Mouse (Mus musculus) kidney, postnatal 25 days (tissue): ENCODE data around the gene Mrpl16.

Source experiments
- DNase-seq, 2 experiments: peaks; one replicate each; pipeline ENCODE4 v3.0.0; 2021; ENCODE audit warnings: mixed read lengths in 2 of 2

Gene Mrpl16

GRCm38 (mm10) chr19:11807251-11807650 lies 37.1 kb downstream of the Mrpl16 start:
- no peak for DNase-seq

DNA sequence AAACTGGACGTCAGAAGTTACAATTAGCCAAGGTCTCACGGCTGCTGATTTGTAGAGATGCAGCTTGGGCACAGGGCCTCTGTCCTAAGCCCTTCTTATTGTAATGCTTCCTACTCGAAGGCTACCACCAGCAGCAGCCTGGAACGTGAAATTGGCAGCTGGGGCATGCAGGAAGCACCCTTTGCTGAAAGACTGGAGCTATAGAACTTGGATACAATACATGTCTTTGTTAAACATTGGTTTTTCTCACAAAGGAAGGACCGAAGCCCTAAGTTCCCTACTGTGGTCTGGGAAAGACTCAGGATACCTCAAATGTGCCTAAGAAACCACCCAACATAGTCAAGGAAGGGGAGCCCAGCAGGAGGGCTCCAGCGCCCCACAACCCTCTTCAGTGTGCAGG lies 37.6 kb downstream of the Mrpl16 start:
- no peak for DNase-seq

DNA sequence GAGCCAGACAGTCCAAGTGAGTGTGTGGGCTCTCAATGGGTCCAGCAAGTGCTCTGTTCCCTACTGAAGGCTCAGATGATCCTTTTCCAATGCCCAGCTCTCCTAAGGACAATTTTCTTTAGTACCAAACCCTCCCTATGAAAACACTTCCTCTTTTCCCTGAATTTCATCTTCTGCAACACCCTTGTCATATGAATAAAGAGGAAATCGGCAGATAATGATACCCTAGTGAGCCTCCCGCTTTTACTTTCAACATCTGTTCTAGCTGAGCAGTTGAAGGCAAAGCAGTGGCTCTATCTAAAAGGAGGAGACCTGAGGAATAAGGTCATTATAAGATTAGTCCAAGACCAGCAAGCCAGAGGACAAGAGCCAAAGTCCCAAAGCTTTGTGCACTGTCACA lies 38.3 kb downstream of the Mrpl16 start:
- no peak for DNase-seq

GRCm38 (mm10) chr19:11810003-11810758 lies 40.0 kb downstream of the Mrpl16 start:
- no peak for DNase-seq

GRCm38 (mm10) chr19:11810856-11811255 lies 40.7 kb downstream of the Mrpl16 start:
- DNase-seq: peak; percentile 41 to 61

DNA sequence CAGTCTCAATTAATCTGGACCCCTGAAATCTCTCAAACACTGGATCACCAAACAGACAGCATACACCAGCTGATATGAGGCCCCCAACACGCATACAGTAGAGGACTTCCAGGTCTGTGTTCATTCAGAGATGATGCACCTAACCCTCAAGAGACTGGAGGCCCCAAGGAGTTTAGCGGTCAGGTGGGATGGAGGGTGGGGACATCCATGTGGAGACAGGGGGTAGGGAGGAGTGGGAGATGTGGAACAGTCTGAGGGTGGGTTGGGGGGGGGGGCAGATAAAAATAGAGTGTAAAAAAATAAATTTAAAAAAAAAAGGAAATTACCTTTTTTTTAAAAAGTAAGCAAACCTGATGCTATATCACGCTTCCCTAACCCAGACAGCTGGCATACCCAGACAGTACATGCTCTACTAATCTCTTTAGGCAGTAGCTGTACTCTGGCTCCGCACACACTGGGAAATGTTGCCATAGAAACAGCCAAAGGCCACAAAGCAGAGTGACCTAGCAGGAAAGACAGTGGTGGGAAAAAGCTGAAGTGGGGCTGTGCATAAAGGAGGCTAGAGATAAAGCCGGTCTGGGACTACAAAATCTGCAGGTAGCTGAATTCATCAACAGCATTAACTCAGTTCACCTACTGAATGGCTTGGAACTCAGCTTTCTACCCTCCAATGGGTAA lies 41.6 kb downstream of the Mrpl16 start:
- peak; percentile 48 to 80 for DNase-seq

DNA sequence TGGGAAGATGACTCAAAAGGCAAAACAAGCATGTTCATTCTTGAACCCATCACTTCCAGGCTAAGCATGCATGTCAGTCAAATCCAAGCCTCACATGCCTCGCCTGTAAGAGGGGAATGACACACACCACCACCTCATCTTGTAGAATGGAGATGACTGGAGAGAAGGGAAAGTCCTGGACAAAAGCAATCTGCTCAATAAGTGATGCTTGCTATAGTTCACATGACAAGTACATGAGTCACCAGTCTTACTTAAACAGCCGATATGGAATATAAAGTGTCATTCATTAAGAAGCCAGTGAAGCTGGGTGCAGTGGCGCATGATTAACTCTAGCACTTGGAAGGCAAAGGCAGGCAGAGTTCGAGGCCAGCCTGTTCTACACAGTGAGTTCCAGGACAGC lies 42.9 kb downstream of the Mrpl16 start:
- no peak for DNase-seq

GRCm38 (mm10) chr19:11813649-11814048 lies 43.5 kb downstream of the Mrpl16 start:
- DNase-seq: peak in 1 of 2 experiments; percentile 54

- peak; percentile 74 to 87 for DNase-seq
These were observed 44.6 kb downstream of the Mrpl16 start for GRCm38 (mm10) chr19:11814742-11815333.

DNA sequence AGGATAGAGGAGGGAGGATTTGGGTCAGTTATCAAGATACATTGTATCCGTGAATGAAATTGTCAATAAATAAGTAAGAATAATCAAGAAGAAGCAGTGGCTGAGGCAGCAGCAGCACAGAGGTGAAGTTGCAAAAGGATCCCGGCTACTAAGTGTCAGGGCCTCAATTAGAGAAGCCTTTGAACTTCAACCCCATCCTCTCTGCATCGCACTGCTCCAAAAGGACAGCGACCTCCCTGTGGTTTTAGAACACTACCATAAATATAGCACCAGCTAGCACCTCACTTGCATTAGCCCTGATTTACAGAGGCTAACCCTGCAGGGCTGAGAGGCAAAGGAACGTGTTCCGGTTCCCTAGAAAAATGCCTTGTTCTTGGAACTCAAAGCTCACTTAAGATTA lies 46.5 kb downstream of the Mrpl16 start:
- peak; percentile 40 to 43 for DNase-seq

DNA sequence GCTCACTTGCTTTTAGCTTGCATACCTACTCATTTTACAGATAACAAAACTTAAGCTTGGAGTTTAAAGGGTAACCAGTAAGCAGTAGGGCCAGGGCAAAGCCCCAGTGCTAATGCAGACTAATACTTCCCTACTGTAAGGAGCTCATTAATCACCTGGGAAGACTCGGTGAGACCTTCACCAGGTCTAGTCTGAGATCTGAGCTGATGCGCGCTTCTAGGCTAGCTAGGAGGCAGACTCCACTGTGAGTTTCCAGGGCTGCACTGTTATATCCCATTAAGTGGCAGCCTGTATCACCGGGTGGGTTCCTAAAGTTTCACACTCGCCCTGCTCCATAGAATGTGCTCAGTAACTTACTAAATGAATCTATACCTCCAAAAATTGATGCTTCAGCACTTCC lies 47.4 kb downstream of the Mrpl16 start:
- DNase-seq: no peak

GRCm38 (mm10) chr19:11818199-11819142 lies 48.3 kb downstream of the Mrpl16 start:
- DNase-seq: peak; percentile 78 to 90

DNA sequence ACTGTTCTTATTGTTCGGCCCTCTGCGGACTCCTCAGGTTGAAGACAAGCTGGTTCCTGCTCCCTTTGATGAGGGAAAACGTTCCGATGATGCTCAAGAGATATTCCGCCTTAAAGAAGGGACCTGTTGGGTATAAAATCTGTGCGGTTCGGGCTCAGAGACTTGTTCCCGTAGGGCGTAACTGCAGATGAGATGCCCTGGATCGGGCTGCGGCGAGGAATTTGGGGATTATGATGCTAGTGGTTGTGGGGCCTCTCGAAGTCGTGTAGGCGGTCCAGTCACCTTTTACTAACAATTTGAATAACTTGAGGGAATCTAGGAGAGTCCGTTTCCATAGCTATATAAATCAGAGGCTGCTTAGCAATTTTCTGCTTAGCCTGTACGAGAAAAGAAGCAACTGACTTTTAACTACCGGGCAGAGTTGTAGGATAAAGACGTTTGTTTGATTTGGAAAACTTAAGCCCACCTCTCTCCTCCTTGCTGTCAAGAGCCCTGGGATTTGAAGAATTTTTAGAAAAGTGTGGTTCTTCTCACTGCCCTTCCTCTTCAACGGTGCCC lies 49.0 kb downstream of the Mrpl16 start, which contains the start of gene Stx3:
Gene Stx3 (minus strand): TSS at position 261 of the 558 bp plus-strand sequence.
- no peak for DNase-seq

DNA sequence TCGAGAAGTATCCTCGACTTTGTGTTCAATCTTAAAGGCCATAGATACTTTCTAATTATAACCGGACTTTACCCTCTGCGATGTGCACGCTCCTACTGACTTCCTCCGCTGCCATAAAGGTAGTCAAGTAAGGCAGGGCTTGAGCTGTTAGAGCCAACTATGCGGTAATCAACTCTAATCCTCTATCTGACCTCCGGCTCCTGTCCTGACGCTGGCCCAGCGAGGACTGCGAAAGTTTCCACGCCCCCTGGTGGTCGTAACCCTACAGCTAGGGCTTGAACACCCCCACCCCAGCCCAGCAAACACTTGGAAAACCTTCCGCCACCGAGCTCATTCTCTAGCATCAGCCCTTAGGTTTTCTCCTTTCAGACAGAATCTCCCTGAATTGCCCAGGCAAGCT lies 49.6 kb downstream of the Mrpl16 start:
- DNase-seq: peak; percentile 91 to 94

DNA sequence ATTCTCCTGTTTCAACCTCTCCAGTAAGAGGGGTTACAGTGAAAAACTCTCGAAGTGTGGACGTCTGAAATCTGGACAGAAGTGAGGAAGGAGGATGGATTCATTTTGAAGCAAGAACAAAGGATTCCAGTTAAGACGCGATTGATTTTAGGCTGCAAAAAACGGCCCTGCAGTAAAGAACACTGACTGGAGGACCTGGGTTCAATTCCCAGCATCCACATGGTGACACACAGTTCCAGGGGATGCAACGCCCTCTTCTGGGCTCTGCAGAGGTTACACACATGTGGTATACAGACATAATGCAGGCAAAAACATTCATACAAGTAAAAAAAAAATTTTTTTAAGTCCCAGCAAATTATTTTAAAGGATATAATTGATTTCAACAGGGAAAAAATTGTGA lies 50.0 kb downstream of the Mrpl16 start:
- no peak for DNase-seq

DNA sequence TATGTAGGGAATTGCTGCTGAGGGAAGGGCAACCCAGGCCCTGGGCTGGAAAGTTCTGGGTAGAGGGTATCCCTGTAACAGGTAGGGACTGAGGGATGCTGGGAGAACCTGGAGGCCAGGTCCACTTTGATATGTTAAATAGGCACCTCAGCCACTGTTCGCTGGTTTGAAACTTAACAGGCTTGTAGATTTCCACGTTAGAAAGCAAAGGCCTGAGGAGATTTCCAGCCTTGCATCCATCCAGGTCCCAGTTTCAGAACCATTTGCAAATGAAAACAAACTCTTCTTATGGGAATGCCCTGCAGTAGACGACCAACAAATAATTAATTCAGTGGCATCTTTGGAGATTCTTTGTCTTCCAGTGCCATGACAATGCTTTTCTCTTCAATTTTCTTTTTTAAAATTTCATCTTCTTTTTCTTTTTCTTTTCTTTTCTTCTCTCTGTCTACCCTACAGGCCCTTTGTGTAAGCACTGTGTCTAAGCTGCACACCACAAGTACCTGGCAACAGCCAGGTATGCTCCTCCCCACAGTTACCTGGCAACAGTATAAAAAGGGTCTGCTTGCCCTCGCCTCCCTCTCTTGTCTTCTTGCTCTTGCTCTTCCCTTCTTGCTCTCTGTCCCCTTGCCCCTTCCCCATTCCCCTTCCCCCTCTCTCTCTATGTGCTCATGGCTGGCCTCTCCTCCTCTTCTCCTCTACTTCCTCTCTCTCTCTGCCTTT lies 53.3 kb downstream of the Mrpl16 start:
- no peak for DNase-seq
